Mouse (Mus musculus) MEL-GATA-1-ER (cell line): ENCODE data around the gene Praf2.

Source experiments
- DNase-seq: peaks from one replicate; pipeline ENCODE4 v3.0.0-alpha.2; 2012; ENCODE audit warnings: low read depth; ENCODE audit errors: extremely low read depth

The Praf2 gene

DNA sequence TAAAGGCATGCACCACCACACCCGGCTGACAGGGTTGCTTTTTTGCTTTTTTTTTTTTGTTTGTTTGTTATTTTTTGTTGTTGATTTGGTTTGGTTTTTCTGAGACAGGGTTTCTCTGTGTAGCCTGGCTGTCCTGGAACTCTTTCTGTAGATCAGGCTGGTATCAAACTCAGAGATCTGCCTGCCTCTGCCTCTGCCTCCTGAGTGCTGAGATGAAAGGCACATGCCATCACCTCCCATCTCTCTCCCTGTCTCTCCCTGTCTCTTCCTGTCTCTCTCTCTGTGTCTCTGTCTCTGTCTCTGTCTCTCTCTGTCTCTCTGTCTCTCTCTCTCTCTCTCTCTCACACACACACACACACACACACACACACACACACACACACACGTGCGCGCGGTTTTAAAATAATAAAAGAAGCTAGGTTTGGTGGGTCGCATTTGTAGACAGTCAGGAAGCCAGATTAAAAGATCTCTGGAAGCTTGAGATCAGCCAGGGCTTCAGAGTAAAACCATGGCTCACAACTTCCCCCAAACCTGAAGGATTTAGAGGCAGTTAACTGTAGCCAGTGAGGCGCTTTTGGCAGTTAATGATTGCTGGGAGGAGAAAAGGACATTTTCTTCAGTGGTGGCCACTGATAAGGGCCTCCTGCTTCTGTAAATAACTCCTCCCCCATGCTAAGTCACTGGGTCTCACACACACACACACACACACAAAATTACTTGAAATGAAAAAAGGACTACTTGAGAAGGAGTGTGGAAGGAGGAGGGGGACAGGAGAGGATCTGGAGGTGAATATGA, 50.4 kb downstream of the Praf2 start:
- DNase-seq: peak; percentile 96

DNA sequence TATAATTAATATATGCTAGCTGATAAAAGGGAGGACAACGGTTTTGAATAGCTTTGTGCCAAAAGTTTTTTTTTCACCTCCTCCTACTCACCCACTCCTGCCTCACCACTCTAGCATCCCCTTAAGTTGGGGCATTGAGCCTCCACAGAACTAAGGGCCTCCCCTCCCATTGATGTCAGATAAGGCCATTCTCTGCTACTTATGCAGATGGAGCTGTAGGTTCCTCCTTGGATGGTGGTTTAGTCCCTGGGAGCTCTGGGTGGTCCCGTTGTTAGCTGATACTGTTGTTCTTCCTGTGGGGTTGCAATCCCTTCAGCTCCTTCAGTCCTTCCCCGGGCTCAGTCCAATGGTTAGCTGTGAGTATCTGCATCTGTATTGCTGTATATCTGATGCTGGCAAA, 51.1 kb downstream of the Praf2 start:
- DNase-seq: peak; percentile 77
